24 mouse cellular contexts compared by ENCODE assay signal in the genomic region with DNA sequence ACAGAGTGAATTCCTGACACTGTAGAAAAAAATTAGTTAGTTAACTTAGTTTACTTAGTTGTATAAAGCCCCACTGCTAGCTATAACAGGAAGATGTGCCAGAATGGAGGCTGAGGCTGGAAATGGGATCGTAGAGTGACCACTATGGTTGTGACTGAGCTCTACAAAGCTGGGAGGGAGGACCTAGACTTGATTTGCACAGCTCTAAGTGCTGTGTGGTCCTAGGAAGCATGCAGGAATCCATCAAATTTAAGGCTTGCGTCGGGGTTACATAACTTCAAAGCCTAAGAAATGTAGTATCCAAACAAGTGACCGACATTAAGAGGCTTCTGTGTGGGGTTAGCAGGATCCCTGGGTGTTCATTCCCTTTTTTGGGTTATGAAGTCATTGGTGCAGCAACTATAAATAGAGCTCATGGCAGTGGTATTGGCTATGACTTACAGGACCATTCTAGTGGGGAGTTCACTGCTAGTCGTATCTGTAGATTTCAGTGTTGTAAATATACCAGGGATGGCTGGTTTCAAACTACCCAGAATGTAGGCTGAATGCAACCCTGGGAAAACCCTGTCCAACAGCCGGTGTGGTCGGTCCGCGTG. TPM values are rescaled to one million over a fixed set of nuclear protein-coding genes. Genes with fewer than 3 reads are reported as not detected.
DNase-seq lines count a peak whose midpoint lies in the region; ATAC-seq and TF ChIP-seq lines count a peak whose summit lies in the region.
"Had no signal": no experiment of that assay in that cellular context is flagged by ENCODE, and none has a peak within 500 bp of the region (broad histone marks: within the 10 kb centered on the region; RNA-seq: fewer than 3 reads in every experiment).

No protein-coding gene starts in this region.

- H3K27me3 ChIP-seq in heart, embryonic 14.5 days (ENCODE audit: control insufficient read depth, insufficient read depth, low read length), result no peaks in the 10 kb centered on the region
- H3K27me3 ChIP-seq in kidney, embryonic 15.5 days, result no peaks in the 10 kb centered on the region
- H3K27me3 ChIP-seq in limb, embryonic 11.5 days (ENCODE audit: control insufficient read depth, insufficient read depth, low read length), result no peaks in the 10 kb centered on the region
- H3K27me3 ChIP-seq: embryonic facial prominence, embryonic 15.5 days; forebrain, embryonic 12.5 days; liver, embryonic 15.5 days had no signal

- no peak overlapping the region for H3K4me3 ChIP-seq in gastrocnemius, adult 2 months
- no peak overlapping the region for H3K4me3 ChIP-seq in heart, embryonic 14.5 days (ENCODE audit: control insufficient read depth in 1 of 2, insufficient read depth in 1 of 2, low read depth in 1 of 2, low read length in 2 of 2)
- no peak overlapping the region for H3K4me3 ChIP-seq in kidney, embryonic 15.5 days (replicated peaks)
- H3K4me3 ChIP-seq in limb, embryonic 11.5 days (ENCODE audit: low read depth, low read length), result no peak overlapping the region
- H3K4me3 ChIP-seq: embryonic facial prominence, embryonic 10.5 days; embryonic facial prominence, embryonic 15.5 days; forebrain, embryonic 12.5 days; left cerebral cortex, adult 2 months; liver, embryonic 15.5 days had no signal

- no peaks in the 10 kb centered on the region for H3K9me3 ChIP-seq in heart, embryonic 14.5 days (ENCODE audit: control insufficient read depth, low read length)
- H3K9me3 ChIP-seq in kidney, embryonic 15.5 days (replicated peaks), result no peaks in the 10 kb centered on the region
- no peaks in the 10 kb centered on the region for H3K9me3 ChIP-seq in limb, embryonic 11.5 days (ENCODE audit: control insufficient read depth, low read length)
- H3K9me3 ChIP-seq: embryonic facial prominence, embryonic 10.5 days; embryonic facial prominence, embryonic 15.5 days; forebrain, embryonic 12.5 days; G1E; liver, embryonic 15.5 days had no signal

- WGBS in heart, embryonic 14.5 days, result 69% methylated on average over 9 of the region's 9 CpGs
- WGBS in kidney, embryonic 15.5 days, result 62% methylated on average over 9 of the region's 9 CpGs
- 83% methylated on average over 9 of the region's 9 CpGs for WGBS in limb, embryonic 11.5 days

- no peak for ATAC-seq in heart, embryonic 14.5 days (ENCODE audit: insufficient number of reproducible peaks, insufficient read depth, low FRiP score, low read depth)
- ATAC-seq in kidney, embryonic 15.5 days (replicated peaks; ENCODE audit: low FRiP score), result peak; percentile 77
- ATAC-seq in limb, embryonic 11.5 days (ENCODE audit: insufficient number of reproducible peaks, low FRiP score, low TSS enrichment, low read depth), result no peak
- ATAC-seq: hindbrain, embryonic 16.5 days had no signal

- TF ChIP-seq CTCF in gastrocnemius, adult 2 months (IDR thresholded peaks at IDR 0.05), result no peak

- no peak overlapping the region for H3K4me2 ChIP-seq in heart, embryonic 14.5 days (ENCODE audit: low read length)
- H3K4me2 ChIP-seq in kidney, embryonic 15.5 days, result no peak overlapping the region
- H3K4me2 ChIP-seq in limb, embryonic 11.5 days (ENCODE audit: low read depth, severe bottlenecking), result no peak overlapping the region
- H3K4me2 ChIP-seq: embryonic facial prominence, embryonic 15.5 days; forebrain, embryonic 12.5 days; liver, embryonic 15.5 days; lung, embryonic 14.5 days had no signal

- no peak overlapping the region for H3K9ac ChIP-seq in heart, embryonic 14.5 days (ENCODE audit: low read length)
- H3K9ac ChIP-seq in kidney, embryonic 15.5 days, result no peak overlapping the region
- no peak overlapping the region for H3K9ac ChIP-seq in limb, embryonic 11.5 days (ENCODE audit: low read length)
- H3K9ac ChIP-seq: embryonic facial prominence, embryonic 15.5 days; forebrain, embryonic 12.5 days; liver, embryonic 15.5 days; lung, embryonic 14.5 days had no signal

- no peaks in the 10 kb centered on the region for H3K36me3 ChIP-seq in heart, embryonic 14.5 days (ENCODE audit: control insufficient read depth, insufficient read depth, low read length)
- no peaks in the 10 kb centered on the region for H3K36me3 ChIP-seq in kidney, embryonic 15.5 days
- H3K36me3 ChIP-seq in limb, embryonic 11.5 days (ENCODE audit: control insufficient read depth, insufficient read depth, low read length), result no peaks in the 10 kb centered on the region
- H3K36me3 ChIP-seq: embryonic facial prominence, embryonic 10.5 days; embryonic facial prominence, embryonic 15.5 days; forebrain, embryonic 12.5 days; G1E; liver, embryonic 15.5 days had no signal

- peaks cover 4 to 13% of the 10 kb centered on the region in 2 experiments; a peak in 2 of 4 replicates for H3K4me1 ChIP-seq in heart, embryonic 14.5 days (ENCODE audit: control insufficient read depth in 2 of 2, insufficient read depth in 2 of 2, low read length in 2 of 2)
- peaks cover 6% of the 10 kb centered on the region; the same call in 1 of the 2 replicates for H3K4me1 ChIP-seq in kidney, embryonic 15.5 days
- H3K4me1 ChIP-seq in limb, embryonic 11.5 days (ENCODE audit: control insufficient read depth, insufficient read depth, low read length), result peaks cover 8% of the 10 kb centered on the region; the same call in 1 of the 2 replicates
- H3K4me1 ChIP-seq: embryonic facial prominence, embryonic 10.5 days; embryonic facial prominence, embryonic 15.5 days; forebrain, embryonic 12.5 days; liver, embryonic 15.5 days had no signal

- intact Hi-C loops in gastrocnemius, adult 2 months (cut with DNase I), result no loop called here

- no peak for DNase-seq in gastrocnemius, adult 2 months
- no peak for DNase-seq in gastrocnemius, postnatal 4 days (ENCODE audit: low spot score in 2 of 2)
- DNase-seq in heart, postnatal 4 days, result no peak
- DNase-seq in kidney, adult 9 months, result no peak
- no peak for DNase-seq in limb, embryonic 11.5 days (ENCODE audit: low spot score)
- no peak for DNase-seq in frontal cortex, adult 2 months (ENCODE audit: extremely low spot score in 1 of 2, low spot score in 1 of 2)
- DNase-seq: cerebellum, adult 8-10 months; cerebellum, postnatal 25 days; gastrocnemius, postnatal 10 days; kidney, adult 8-10 months; lung, embryonic 14.5 days; lung, postnatal 14 days; midbrain, embryonic 14.5 days; thymus, adult 2 months; thymus, postnatal 36 days had no signal

- peak overlapping the region; percentile 48; the same call in 1 of the 2 replicates for H3K27ac ChIP-seq in gastrocnemius, adult 2 months
- H3K27ac ChIP-seq in heart, embryonic 14.5 days (replicated peaks in 1 of 2; ENCODE audit: control insufficient read depth in 1 of 2, insufficient read depth in 1 of 2, low read depth in 2 of 2, low read length in 2 of 2), result peak overlapping the region; percentile 32 to 57; a peak in 3 of 4 replicates
- H3K27ac ChIP-seq in kidney, embryonic 15.5 days, result 0 out of 2 replicates have a peak overlapping the region, but pooled peaks have one; percentile 39
- peak overlapping the region; percentile 72 for H3K27ac ChIP-seq in limb, embryonic 11.5 days (replicated peaks; ENCODE audit: low read depth, low read length)
- H3K27ac ChIP-seq: embryonic facial prominence, embryonic 10.5 days; embryonic facial prominence, embryonic 15.5 days; forebrain, embryonic 12.5 days; left cerebral cortex, adult 2 months; liver, embryonic 15.5 days had no signal

RNA-seq across cellular contexts. Expression of gene Kat6b, which starts 18.0 kb away (rescaled TPM):
- 10 to 100 TPM; 22.2 to 26.0 TPM for total RNA-seq in gastrocnemius, adult 2 months (2021)
- total RNA-seq in gastrocnemius, postnatal 4 days (2021), result 10 to 100 TPM; 40.7 to 42.3 TPM
- polyA plus RNA-seq in heart, embryonic 14.5 days (2014; fragmentation: Nextera tagmentation; extraction: Ambion mirVana), result 13.4 and 18.5 TPM in 2 replicates
- total RNA-seq in heart, postnatal 4 days (2021), result 10 to 100 TPM; 38.7 to 39.5 TPM
- 13.8 and 15.7 TPM in 2 replicates for polyA plus RNA-seq in kidney, embryonic 15.5 days (2015; fragmentation: Nextera tagmentation; extraction: Ambion mirVana)
- 22.0 and 22.8 TPM in 2 replicates for polyA plus RNA-seq in limb, embryonic 11.5 days (2014; fragmentation: Nextera tagmentation; extraction: Ambion mirVana)
- 41.3 and 45.9 TPM in 2 replicates for polyA plus RNA-seq in frontal cortex, adult 2 months (2012; rRNA removed)
